Mouse (Mus musculus) ES-E14 (cell line): ENCODE data around the gene Rtp3. TPM values are rescaled to one million over a fixed set of nuclear protein-coding genes. Genes with fewer than 3 reads are reported as not detected.
A peak's percentile ranks its signal among the peaks of the same experiment; 100 is the strongest.

ENCODE experiments used
- DNase-seq: peaks from one replicate; pipeline ENCODE4 v3.0.0-alpha.2; 2013; ENCODE audit warnings: low read depth, low spot score
- H3K27ac ChIP-seq: 2 replicates; pipeline ENCODE4 v1.5.1; 2012; ENCODE audit warnings: low read depth, mild to moderate bottlenecking, low read length, moderate library complexity, mixed read lengths; ENCODE audit not compliant: poor library complexity, insufficient read depth, severe bottlenecking
- H3K36me3 ChIP-seq: 2 replicates; pipeline ENCODE4 v1.6.1; 2012; ENCODE audit warnings: mild to moderate bottlenecking, low read length, moderate library complexity, mixed read lengths; ENCODE audit not compliant: control insufficient read depth, poor library complexity, insufficient read depth, severe bottlenecking
- H3K4me1 ChIP-seq, 2 experiments: fragments of 150-350 bp in 1 of 2; sonication (generic) in 1 of 2; 2 replicates each; pipeline ENCODE4 v1.6.1; 2012; ENCODE audit warnings: low read length in 2 of 2, mild to moderate bottlenecking in 1 of 2, mixed read lengths in 1 of 2; ENCODE audit not compliant: control insufficient read depth in 2 of 2, insufficient read depth in 2 of 2, poor library complexity in 1 of 2
- H3K4me3 ChIP-seq, 2 experiments: fragments of 150-350 bp in 1 of 2; sonication (generic) in 1 of 2; 2 replicates each; pipeline ENCODE4 v1.5.1; 2012; ENCODE audit warnings: low read length in 2 of 2, low read depth in 1 of 2, mild to moderate bottlenecking in 1 of 2, mixed read lengths in 1 of 2; ENCODE audit not compliant: insufficient read depth in 1 of 2, poor library complexity in 1 of 2, severe bottlenecking in 1 of 2
- H3K9ac ChIP-seq: 2 replicates; pipeline ENCODE4 v1.6.1; 2012; ENCODE audit warnings: low read depth, mild to moderate bottlenecking, low read length, mixed read lengths; ENCODE audit not compliant: poor library complexity, insufficient read depth, severe bottlenecking
- H3K9me3 ChIP-seq: fragments of 150-350 bp; sonication (generic); 2 replicates; pipeline ENCODE4 v1.6.1; 2012; ENCODE audit warnings: low read depth, mild to moderate bottlenecking, low read length; ENCODE audit not compliant: control insufficient read depth, insufficient read depth
- CHD2 ChIP-seq: IDR thresholded peaks from 2 replicates; pipeline ENCODE4 v1.6.1; 2014; ENCODE audit warnings: mild to moderate bottlenecking, low read depth, low read length, inconsistent platforms
- HCFC1 ChIP-seq: IDR thresholded peaks from 2 replicates; pipeline ENCODE4 v1.6.1; 2012; ENCODE audit warnings: low read length, inconsistent platforms, borderline replicate concordance; ENCODE audit not compliant: insufficient read depth
- MAFK ChIP-seq: IDR thresholded peaks from 2 replicates; pipeline ENCODE4 v1.6.1; 2014; ENCODE audit warnings: mild to moderate bottlenecking, low read depth, low read length, inconsistent platforms; ENCODE audit not compliant: insufficient read depth
- ZC3H11A ChIP-seq: IDR thresholded peaks from 2 replicates; pipeline ENCODE4 v1.6.1; 2012; ENCODE audit warnings: low read depth, mild to moderate bottlenecking, inconsistent platforms, low read length, borderline replicate concordance
- ZNF384 ChIP-seq: IDR thresholded peaks from 2 replicates; pipeline ENCODE4 v1.6.1; 2012; ENCODE audit warnings: low read depth, low read length, inconsistent platforms
- in situ Hi-C, 2 experiments: fragments of 600-800 bp; cut with MboI; formaldehyde crosslinking; loops; one replicate each; pipeline ENCODE4 v1.15.1; 2025; ENCODE audit warnings: low sequenced_read_pairs in 2 of 2, inconsistent platforms in 1 of 2; ENCODE audit not compliant: unreplicated experiment in 2 of 2
- total RNA-seq: library from RNA; depleted of rRNA; stranded (reverse); fragments of 300-350 nt; gene quantifications from 2 replicates; pipeline ENCODE4 v1.2.3, GENCODE M21; 2012

Rtp3 gene
- total RNA-seq, 1 experiment: 0.62 TPM

DNA sequence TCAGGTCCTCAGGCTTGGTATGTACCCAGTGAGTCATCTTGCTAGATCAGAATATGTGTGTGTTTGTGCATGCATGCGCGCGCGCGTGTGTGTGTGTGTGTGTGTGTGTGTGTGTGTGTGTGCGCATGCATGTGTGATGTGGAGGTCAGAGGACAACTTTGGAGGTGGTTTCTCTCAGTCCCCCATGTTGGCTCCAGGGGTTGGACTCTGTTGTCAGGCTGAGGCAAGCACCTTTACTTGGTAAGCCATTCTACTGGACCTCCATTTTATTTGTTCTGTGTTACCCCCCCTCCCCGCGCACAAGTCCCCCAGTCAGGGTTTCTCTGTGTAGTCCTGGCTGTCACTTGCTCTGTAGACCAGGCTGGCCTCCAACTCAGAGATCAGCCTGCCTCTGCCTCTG, 29.0 kb downstream of the Rtp3 start:
- H3K36me3 ChIP-seq: peaks cover 3% of the 10 kb centered on the region
- H3K9me3 ChIP-seq: no peaks in the 10 kb centered on the region
- in situ Hi-C loops: no loop called here
- peak overlapping the region; percentile 61 to 62 for H3K4me3 ChIP-seq
- TF ChIP-seq HCFC1 (no peak), CHD2 (no peak), ZC3H11A (no peak), MAFK (no peak), ZNF384 (no peak)
- H3K9ac ChIP-seq: peak overlapping the region; percentile 65; the same call in 1 of the 2 replicates
- peaks cover 14 to 17% of the 10 kb centered on the region in 2 experiments for H3K4me1 ChIP-seq
- H3K27ac ChIP-seq: peak overlapping the region; percentile 89; the same call in 1 of the 2 replicates
- no peak for DNase-seq

DNA sequence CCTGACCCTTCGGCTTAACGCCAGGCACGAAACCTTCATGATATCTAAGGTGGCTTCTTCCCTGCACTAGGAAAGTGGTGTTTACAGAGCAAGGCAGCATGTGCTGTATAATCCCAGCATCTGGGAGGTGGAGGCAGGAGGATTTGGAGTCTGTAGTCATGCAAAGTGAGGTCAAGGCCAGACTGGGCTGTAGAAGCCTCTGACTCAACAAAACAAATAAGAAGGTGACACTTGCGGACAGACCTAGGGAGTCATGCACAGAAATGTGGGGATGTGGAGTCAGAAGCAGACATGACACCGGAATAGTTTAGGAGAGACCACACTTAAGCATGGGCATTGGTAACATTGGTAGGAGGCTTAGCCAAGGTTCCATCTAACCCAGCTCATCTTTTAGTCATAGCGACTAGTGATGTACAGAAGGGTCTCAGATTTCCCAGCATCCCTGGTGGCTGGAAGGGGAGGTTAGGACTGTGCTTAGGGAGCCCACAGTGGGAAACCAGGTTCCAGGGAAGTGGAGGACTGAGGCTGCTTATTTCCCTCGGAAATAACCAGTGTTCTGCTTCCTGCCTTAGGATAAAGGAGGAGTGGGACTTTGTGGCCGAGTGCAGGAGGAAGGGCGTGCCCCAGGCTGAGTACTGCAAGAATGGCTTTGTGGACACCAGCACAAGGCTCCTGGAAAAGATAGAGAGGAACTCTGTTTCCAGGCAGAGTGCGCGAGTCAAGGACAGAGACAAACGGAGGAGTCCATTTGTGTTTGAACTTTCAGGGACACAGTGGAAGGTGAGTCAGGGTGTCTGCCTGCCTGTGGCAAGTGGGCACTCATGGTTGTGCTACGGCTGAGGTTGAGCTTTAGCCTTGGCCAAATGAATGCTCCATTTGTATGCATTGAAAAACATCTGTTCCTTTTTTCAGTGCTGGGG, 29.9 kb downstream of the Rtp3 start:
- Histone ChIP-seq H3K36me3 (peaks cover 3% of the 10 kb centered on the region), H3K9me3 (no peaks in the 10 kb centered on the region), H3K4me1 (peaks cover 14 to 20% of the 10 kb centered on the region in 2 experiments), H3K9ac (peak overlapping the region; percentile 65; the same call in 1 of the 2 replicates), H3K27ac (peak overlapping the region; percentile 89), H3K4me3 (peak overlapping the region; percentile 61 to 62)
- no peak for DNase-seq
- TF ChIP-seq ZNF384 (no peak), CHD2 (no peak), ZC3H11A (no peak), MAFK (0 out of 2 replicates have a peak, but pooled peaks have one; percentile 45), HCFC1 (no peak)
- in situ Hi-C loops: no loop called here

DNA sequence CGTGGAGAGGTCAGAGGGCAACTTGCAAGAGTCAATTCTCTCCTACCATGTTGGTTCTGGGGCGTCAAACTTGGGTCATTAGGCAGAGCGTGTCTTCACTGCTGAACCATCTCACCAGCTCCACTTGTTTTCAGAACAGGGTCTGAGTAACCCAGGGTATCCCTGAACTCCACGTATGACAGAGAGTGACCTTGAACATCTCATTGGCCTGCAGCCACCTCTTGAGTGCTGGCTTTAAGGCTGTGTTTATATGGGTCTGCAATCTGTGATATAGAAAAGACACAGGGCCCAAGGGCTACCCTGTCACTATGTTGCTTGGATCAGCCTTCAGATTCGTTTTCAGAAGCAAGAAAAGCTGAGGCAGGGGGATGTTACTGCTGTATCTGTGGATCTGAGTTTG, 30.7 kb downstream of the Rtp3 start:
- in situ Hi-C loops: no loop called here
- Histone ChIP-seq H3K4me3 (no peak overlapping the region), H3K9me3 (no peaks in the 10 kb centered on the region), H3K27ac (peak overlapping the region; percentile 89; the same call in 1 of the 2 replicates), H3K36me3 (peaks cover 3% of the 10 kb centered on the region), H3K4me1 (peaks cover 18 to 27% of the 10 kb centered on the region in 2 experiments), H3K9ac (no peak overlapping the region; the same call in 1 of the 2 replicates)
- TF ChIP-seq HCFC1: no peak
- TF ChIP-seq MAFK: no peak
- no peak for TF ChIP-seq ZNF384
- no peak for TF ChIP-seq CHD2
- no peak for DNase-seq

DNA sequence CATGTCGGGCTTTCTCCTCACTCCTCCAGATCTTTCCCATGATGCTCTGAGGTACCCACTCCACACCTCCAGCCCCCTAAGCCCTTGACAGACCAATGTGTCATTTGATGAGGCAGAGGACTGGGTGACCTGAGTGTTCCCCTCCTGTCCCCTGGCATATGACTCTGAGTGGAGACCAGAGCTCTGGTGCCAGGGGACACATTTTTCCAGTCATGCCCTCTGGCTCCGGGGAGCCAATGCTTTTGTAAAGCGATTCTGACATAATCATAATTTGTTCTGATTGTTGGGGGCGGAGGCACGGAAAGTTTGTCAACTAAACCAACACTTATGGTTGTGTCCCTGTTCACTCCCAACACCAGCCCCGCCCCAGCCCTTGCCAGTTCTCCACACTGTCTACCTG, 34.4 kb downstream of the Rtp3 start:
- H3K4me3 ChIP-seq: no peak overlapping the region
- no peaks in the 10 kb centered on the region for H3K9me3 ChIP-seq
- TF ChIP-seq ZNF384 (no peak), CHD2 (no peak), MAFK (no peak), HCFC1 (no peak), ZC3H11A (no peak)
- in situ Hi-C loops: no loop called here
- peaks cover 21 to 28% of the 10 kb centered on the region in 2 experiments; a peak in 3 of 4 replicates for H3K4me1 ChIP-seq
- H3K9ac ChIP-seq: no peak overlapping the region
- DNase-seq: no peak
- H3K27ac ChIP-seq: no peak overlapping the region
- H3K36me3 ChIP-seq: peaks cover 3% of the 10 kb centered on the region; the same call in 1 of the 2 replicates
